Mouse (Mus musculus): ENCODE results near the gene Ube2dnl1.

Gene Ube2dnl1

GRCm38 (mm10) chrX:114904712-114905111 is at the start of gene Ube2dnl1:
TSS of gene Ube2dnl1 (plus strand) at chrX:114905012.
- in situ Hi-C loops (cut with MboI; ENCODE audit: low sequenced_read_pairs): no loop called here

- in situ Hi-C loops (cut with MboI; ENCODE audit: low sequenced_read_pairs): no loop called here
These were observed 9.3 kb upstream of the Ube2dnl1 start for GRCm38 (mm10) chrX:114895489-114895888.

GRCm38 (mm10) chrX:114897506-114897905 is 7.3 kb upstream of the Ube2dnl1 start:
- in situ Hi-C loops (cut with MboI; ENCODE audit: low sequenced_read_pairs): no loop called here

- in situ Hi-C loops (cut with MboI; ENCODE audit: low sequenced_read_pairs): no loop called here
These were observed 1.4 kb upstream of the Ube2dnl1 start for GRCm38 (mm10) chrX:114903391-114903790.

- in situ Hi-C loops (cut with MboI; ENCODE audit: low sequenced_read_pairs): no loop called here
These were observed 2.5 kb downstream of the Ube2dnl1 start, which contains the start of gene Ube2dnl2 for GRCm38 (mm10) chrX:114907282-114907681. TSS of gene Ube2dnl2 (plus strand) at chrX:114907582.

GRCm38 (mm10) chrX:114955066-114955465 is 50.3 kb downstream of the Ube2dnl1 start:
- in situ Hi-C loops (cut with MboI; ENCODE audit: low sequenced_read_pairs): no loop called here
